Mouse (Mus musculus) C2C12 (cell line): ENCODE measurements around the gene Raf1. TPM values are rescaled to one million over a fixed set of nuclear protein-coding genes. Genes with fewer than 3 reads are reported as not detected.

ENCODE experiments used
- H3K27me3 ChIP-seq: one replicate; pipeline ENCODE4 v1.6.1; 2011; ENCODE audit not compliant: control insufficient read depth, insufficient read depth, insufficient read length
- H3K36me3 ChIP-seq: one replicate; pipeline ENCODE4 v1.6.1; 2011; ENCODE audit not compliant: control insufficient read depth, insufficient read depth
- H3K4me3 ChIP-seq: one replicate; pipeline ENCODE4 v1.5.1; 2011; ENCODE audit warnings: mild to moderate bottlenecking, control low read depth; ENCODE audit not compliant: poor library complexity, insufficient read depth, severe bottlenecking
- H3K79me2 ChIP-seq: one replicate; pipeline ENCODE4 v1.6.1; 2011; ENCODE audit not compliant: control insufficient read depth, insufficient read depth
- H3K79me3 ChIP-seq: one replicate; pipeline ENCODE4 v1.6.1; 2011; ENCODE audit warnings: low read depth, control low read depth
- H3ac ChIP-seq: one replicate; pipeline ENCODE3; 2011; ENCODE audit warnings: low read depth; ENCODE audit not compliant: control insufficient read depth, insufficient read length
- CEBPB ChIP-seq: IDR thresholded peaks from one replicate; pipeline ENCODE4 v1.6.1; 2011; ENCODE audit warnings: low read depth, mild to moderate bottlenecking, control low read depth, moderate library complexity
- CTCF ChIP-seq: IDR thresholded peaks from one replicate; pipeline ENCODE4 v1.5.1; 2011; ENCODE audit not compliant: control insufficient read depth, insufficient read depth, insufficient read length
- FOSL1 ChIP-seq: IDR thresholded peaks from one replicate; pipeline ENCODE4 v1.8.0; 2011; ENCODE audit warnings: mild to moderate bottlenecking, low read length; ENCODE audit not compliant: poor library complexity, insufficient read depth, severe bottlenecking
- MAX ChIP-seq: IDR thresholded peaks from one replicate; pipeline ENCODE4 v1.6.1; 2011; ENCODE audit warnings: mild to moderate bottlenecking, control low read depth
- MYOD1 ChIP-seq: IDR thresholded peaks from one replicate; pipeline ENCODE4 v1.6.1; 2011; ENCODE audit warnings: low read depth; ENCODE audit not compliant: control insufficient read depth, insufficient read length
- MYOG ChIP-seq: IDR thresholded peaks from one replicate; pipeline ENCODE4 v1.6.1; 2011; ENCODE audit not compliant: control insufficient read depth, insufficient read length; ENCODE audit errors: extremely low read depth
- USF1 ChIP-seq: IDR thresholded peaks from one replicate; pipeline ENCODE4 v1.6.1; 2011; ENCODE audit warnings: low read depth, mild to moderate bottlenecking, control low read depth, moderate library complexity
- long read RNA-seq, 2 experiments: library from polyadenylated mRNA; unstranded; transcript quantifications; one replicate each; pipeline ENCODE4 v2.0.0; 2019 to 2020
- polyA plus RNA-seq: library from polyadenylated mRNA; unstranded; fragments of >200 nt; fragmentation: generic; extraction: Trizol; gene quantifications from one replicate; pipeline ENCODE4 v1.2.1, GENCODE M21; 2012; ENCODE audit warnings: missing spikeins

Raf1 gene
- polyA plus RNA-seq, result 61.8 TPM
- long read RNA-seq, experiment 1, transcript Raf1-201 (17 exons, 3,070 nt), result major isoform, 40 of 68 reads
- long read RNA-seq, experiment 1, partial matches to known transcripts, result 4 of 68 reads
- long read RNA-seq, experiment 1, other reads (novel, unspliced or antisense), result 22 of 68 reads
- long read RNA-seq, experiment 2, transcript Raf1-201 (17 exons, 3,070 nt), result major isoform, 685 of 797 reads
- long read RNA-seq, experiment 2, transcript Raf1-204 (7 exons, 2,277 nt), result minor isoform, 5 of 797 reads
- long read RNA-seq, experiment 2, transcript Raf1-202 (17 exons, 2,946 nt), result minor isoform, 19 of 797 reads
- long read RNA-seq, experiment 2, partial matches to known transcripts, result 25 of 797 reads
- long read RNA-seq, experiment 2, other reads (novel, unspliced or antisense), result 63 of 797 reads

- Histone ChIP-seq H3K79me3 (peaks cover 45% of the 10 kb centered on the region), H3K4me3 (peak within 1 kb of the TSS; percentile 84), H3ac (peak within 1 kb of the TSS; percentile 100), H3K36me3 (peaks cover 4% of the 10 kb centered on the region), H3K27me3 (no peaks in the 10 kb centered on the region), H3K79me2 (peaks cover 47% of the 10 kb centered on the region)
- TF ChIP-seq USF1 (no peak), CEBPB (no peak), FOSL1 (no peak), MYOD1 (no peak), CTCF (no peak), MYOG (no peak), MAX (peak; percentile 88)
Observed at GRCm38 (mm10) chr6:115676452-115677128, at the start of gene Raf1. Raf1 (minus strand) TSS chr6:115676635.

DNA sequence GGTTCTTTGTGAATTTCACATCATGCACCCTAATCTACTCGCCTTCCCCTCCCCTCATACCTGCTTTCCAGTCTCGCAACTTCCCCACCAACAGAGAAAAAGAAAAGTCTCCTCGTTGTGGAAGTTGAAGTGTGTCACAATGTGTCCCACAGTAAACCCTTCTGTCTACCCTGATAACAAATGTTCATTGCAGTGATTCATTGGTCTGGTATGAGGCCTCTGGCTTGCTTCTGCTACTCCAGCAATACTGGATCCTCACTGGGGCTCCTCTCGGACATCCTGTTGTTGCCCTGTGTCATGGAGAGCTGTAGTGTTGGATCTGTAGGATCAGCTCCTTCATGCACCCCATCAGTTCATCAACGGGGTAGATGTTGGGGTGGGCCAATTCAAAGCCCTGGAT is 45.8 kb upstream of the Raf1 start:
- no peak overlapping the region for H3ac ChIP-seq
- H3K79me2 ChIP-seq, result no peaks in the 10 kb centered on the region
- no peaks in the 10 kb centered on the region for H3K36me3 ChIP-seq
- no peaks in the 10 kb centered on the region for H3K79me3 ChIP-seq
- no peaks in the 10 kb centered on the region for H3K27me3 ChIP-seq
- TF ChIP-seq MYOG, result no peak
- no peak for TF ChIP-seq MYOD1
- no peak for TF ChIP-seq CEBPB
- no peak for TF ChIP-seq USF1
- no peak for TF ChIP-seq FOSL1
- no peak for TF ChIP-seq CTCF
- TF ChIP-seq MAX, result no peak
- no peak overlapping the region for H3K4me3 ChIP-seq

DNA sequence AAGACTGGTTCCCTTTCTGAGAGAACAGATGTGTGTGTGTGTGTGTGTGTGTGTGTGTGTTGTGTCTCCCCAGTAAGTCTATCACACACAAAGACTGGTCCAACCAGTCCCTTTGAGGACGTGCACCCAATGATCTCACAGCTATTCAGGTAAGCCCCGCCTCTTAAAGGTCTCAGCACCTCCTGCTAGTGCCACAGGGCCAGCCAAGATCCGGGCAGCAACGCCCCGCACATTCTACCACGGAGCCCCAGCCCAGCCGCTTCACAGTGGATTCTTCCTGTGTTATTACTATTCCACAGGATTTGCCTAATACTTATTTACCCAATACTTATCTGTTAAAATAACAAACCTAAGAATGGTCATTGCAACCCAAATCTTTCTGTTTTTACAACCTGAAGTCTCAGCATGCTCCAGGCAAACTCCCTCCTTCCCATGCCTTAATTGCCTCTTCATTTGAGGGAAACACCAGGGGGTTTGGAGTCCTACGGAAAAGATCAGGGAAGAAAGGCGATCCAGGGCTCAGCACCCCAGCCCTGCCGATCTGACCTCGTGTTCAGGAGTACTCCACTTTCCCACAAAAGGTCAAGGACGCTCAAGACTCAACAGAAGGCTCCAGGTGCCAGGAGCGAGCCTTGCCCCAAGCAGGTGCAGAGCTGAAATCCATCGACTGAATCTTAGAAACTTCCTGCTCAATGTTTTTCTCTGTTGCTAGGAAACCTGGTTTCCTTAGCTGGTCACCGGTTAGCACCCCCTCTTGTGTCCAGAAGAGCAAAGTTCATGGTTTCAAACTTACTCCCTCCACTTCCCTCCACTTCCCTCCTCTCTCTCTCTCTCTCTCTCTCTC is 41.5 kb upstream of the Raf1 start:
- no peaks in the 10 kb centered on the region for H3K36me3 ChIP-seq
- TF ChIP-seq MYOD1, result no peak
- no peak for TF ChIP-seq FOSL1
- no peak for TF ChIP-seq MYOG
- no peak for TF ChIP-seq CTCF
- TF ChIP-seq MAX, result no peak
- no peak for TF ChIP-seq CEBPB
- no peak for TF ChIP-seq USF1
- no peak overlapping the region for H3K4me3 ChIP-seq
- no peaks in the 10 kb centered on the region for H3K27me3 ChIP-seq
- H3ac ChIP-seq, result no peak overlapping the region
- no peaks in the 10 kb centered on the region for H3K79me3 ChIP-seq
- no peaks in the 10 kb centered on the region for H3K79me2 ChIP-seq

GRCm38 (mm10) chr6:115717101-115717652 is 40.7 kb upstream of the Raf1 start:
- H3K4me3 ChIP-seq, result no peak overlapping the region
- H3K27me3 ChIP-seq, result no peaks in the 10 kb centered on the region
- H3K79me2 ChIP-seq, result no peaks in the 10 kb centered on the region
- no peak for TF ChIP-seq CTCF
- TF ChIP-seq MYOG, result no peak
- H3ac ChIP-seq, result no peak overlapping the region
- H3K36me3 ChIP-seq, result no peaks in the 10 kb centered on the region
- H3K79me3 ChIP-seq, result no peaks in the 10 kb centered on the region

- H3K4me3 ChIP-seq, result no peak overlapping the region
- H3K27me3 ChIP-seq, result no peaks in the 10 kb centered on the region
- no peak overlapping the region for H3ac ChIP-seq
- H3K79me3 ChIP-seq, result no peaks in the 10 kb centered on the region
- no peaks in the 10 kb centered on the region for H3K36me3 ChIP-seq
- no peaks in the 10 kb centered on the region for H3K79me2 ChIP-seq
- TF ChIP-seq MYOG (no peak), MYOD1 (no peak), CTCF (no peak), CEBPB (no peak), USF1 (no peak), MAX (no peak), FOSL1 (no peak)
Observed at GRCm38 (mm10) chr6:115711261-115711660, 34.8 kb upstream of the Raf1 start.
